ENCODE assay signal across 8 mouse cellular contexts in the genomic region with DNA sequence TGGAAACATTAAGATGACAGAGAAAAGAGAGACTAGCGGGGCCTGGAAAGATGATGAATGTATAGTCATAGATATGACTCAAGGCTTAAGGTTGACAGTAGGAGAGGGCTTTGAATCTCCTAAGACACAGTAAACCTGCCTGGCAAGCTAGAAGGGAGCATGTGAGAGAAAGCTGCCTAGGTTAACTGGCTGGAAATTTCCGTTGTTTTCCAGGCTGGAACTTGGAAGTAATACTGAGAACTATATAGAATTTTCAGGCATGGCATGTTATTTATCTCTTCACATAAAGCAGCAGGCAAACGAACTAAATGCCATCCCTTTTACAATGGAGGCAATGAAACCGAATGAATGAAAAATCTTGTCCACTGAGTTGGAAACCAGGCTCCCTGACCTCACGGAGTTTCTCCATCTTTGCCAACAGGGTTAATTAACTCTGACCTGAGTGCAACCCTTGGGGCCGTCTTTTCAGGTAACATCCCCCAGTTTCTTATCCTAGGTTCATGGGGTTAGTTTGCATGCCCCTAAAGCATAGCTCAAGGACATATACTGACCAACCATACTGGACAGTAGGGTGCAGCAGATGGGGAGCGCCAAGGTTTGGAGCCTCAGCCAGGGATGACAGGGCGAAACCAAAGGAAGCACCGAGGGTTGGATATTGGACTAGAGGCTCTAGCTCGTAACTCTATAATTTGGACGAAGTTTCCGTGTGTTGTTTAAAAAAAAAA. TPM values are rescaled to one million over a fixed set of nuclear protein-coding genes. Genes with fewer than 3 reads are reported as not detected.
DNase-seq lines count a peak whose midpoint lies in the region; ATAC-seq lines count a peak whose summit lies in the region.

No protein-coding gene starts in this region.

- H3K4me1 ChIP-seq in lung, embryonic 16.5 days (replicated peaks; ENCODE audit: control insufficient read depth, insufficient read depth, low read length), result peaks cover 32% of the 10 kb centered on the region
- H3K4me1 ChIP-seq in forebrain, embryonic 10.5 days, result peaks cover 38% of the 10 kb centered on the region
- H3K4me1 ChIP-seq in limb, embryonic 10.5 days, result peaks cover 28% of the 10 kb centered on the region
- H3K4me1 ChIP-seq in neural tube, embryonic 15.5 days, result peaks cover 40% of the 10 kb centered on the region

- no peaks in the 10 kb centered on the region for H3K27me3 ChIP-seq in lung, embryonic 16.5 days (ENCODE audit: control insufficient read depth, insufficient read depth, low read depth, low read length)
- no peaks in the 10 kb centered on the region for H3K27me3 ChIP-seq in forebrain, embryonic 10.5 days (ENCODE audit: poor library complexity, severe bottlenecking)
- H3K27me3 ChIP-seq in limb, embryonic 10.5 days (ENCODE audit: low read depth, poor library complexity, severe bottlenecking), result no peaks in the 10 kb centered on the region
- no peaks in the 10 kb centered on the region for H3K27me3 ChIP-seq in neural tube, embryonic 15.5 days (replicated peaks)

- 0 out of 2 replicates have a peak overlapping the region, but pooled peaks have one; percentile 17 for H3K9ac ChIP-seq in lung, embryonic 16.5 days (ENCODE audit: low read length)
- no peak overlapping the region for H3K9ac ChIP-seq in neural tube, embryonic 15.5 days (replicated peaks)

- no peaks in the 10 kb centered on the region for H3K9me3 ChIP-seq in lung, embryonic 16.5 days (ENCODE audit: control insufficient read depth, low read length)
- no peaks in the 10 kb centered on the region for H3K9me3 ChIP-seq in forebrain, embryonic 10.5 days
- no peaks in the 10 kb centered on the region for H3K9me3 ChIP-seq in limb, embryonic 10.5 days (replicated peaks)
- H3K9me3 ChIP-seq in neural tube, embryonic 15.5 days (replicated peaks), result no peaks in the 10 kb centered on the region

- H3K4me2 ChIP-seq in lung, embryonic 16.5 days (ENCODE audit: low read depth, low read length), result peak overlapping the region; percentile 89
- H3K4me2 ChIP-seq in neural tube, embryonic 15.5 days, result peak overlapping the region; percentile 77

- peak overlapping the region; percentile 99 for H3K27ac ChIP-seq in lung, embryonic 16.5 days (ENCODE audit: low read length)
- no peak overlapping the region for H3K27ac ChIP-seq in forebrain, embryonic 10.5 days
- H3K27ac ChIP-seq in limb, embryonic 10.5 days, result 0 out of 2 replicates have a peak overlapping the region, but pooled peaks have one; percentile 27
- H3K27ac ChIP-seq in neural tube, embryonic 15.5 days (replicated peaks), result 0 out of 2 replicates have a peak overlapping the region, but pooled peaks have one; percentile 88

- 39% methylated on average over 12 of the region's 12 CpGs for whole genome bisulfite sequencing in lung, embryonic 16.5 days
- WGBS in forebrain, embryonic 10.5 days, result 32% methylated on average over 12 of the region's 12 CpGs
- WGBS in limb, embryonic 10.5 days, result 41% methylated on average over 12 of the region's 12 CpGs
- WGBS in neural tube, embryonic 15.5 days, result 39% methylated on average over 12 of the region's 12 CpGs

- H3K36me3 ChIP-seq in lung, embryonic 16.5 days (ENCODE audit: control insufficient read depth, insufficient read depth, low read length), result 0 out of 2 replicates have a peak, but pooled peaks cover 3% of the 10 kb centered on the region
- peaks cover 22% of the 10 kb centered on the region for H3K36me3 ChIP-seq in forebrain, embryonic 10.5 days (replicated peaks)
- peaks cover 23% of the 10 kb centered on the region for H3K36me3 ChIP-seq in limb, embryonic 10.5 days
- peaks cover 10% of the 10 kb centered on the region; the same call in 1 of the 2 replicates for H3K36me3 ChIP-seq in neural tube, embryonic 15.5 days

- no peak for ATAC-seq in lung, embryonic 16.5 days (ENCODE audit: low read depth)
- ATAC-seq in neural tube, embryonic 15.5 days (ENCODE audit: low FRiP score), result no peak

- no peak for DNase-seq in lung, adult 18-20 months
- DNase-seq in forebrain, embryonic 10.5 days (ENCODE audit: extremely low spot score, low spot score), result no peak
- no peak for DNase-seq in limb, embryonic 10.5 days (ENCODE audit: low spot score)
- no peak for DNase-seq in testis, postnatal 10 days (ENCODE audit: low spot score)
- DNase-seq in urinary bladder, adult 2 months (ENCODE audit: low spot score), result no peak
- no peak for DNase-seq in thymus, postnatal 4 days

- H3K4me3 ChIP-seq in lung, embryonic 16.5 days (ENCODE audit: low read length), result peak overlapping the region; percentile 63
- H3K4me3 ChIP-seq in forebrain, embryonic 10.5 days, result peak overlapping the region; percentile 88
- peak overlapping the region; percentile 90; the same call in 1 of the 2 replicates for H3K4me3 ChIP-seq in limb, embryonic 10.5 days
- peak overlapping the region; percentile 61; the same call in 1 of the 2 replicates for H3K4me3 ChIP-seq in neural tube, embryonic 15.5 days (replicated peaks)

RNA-seq across cellular contexts. Expression of a gene that starts 1.0 kb away (rescaled TPM):
- 188 and 203 TPM in 2 replicates for polyA plus RNA-seq in lung, embryonic 16.5 days (2015; fragmentation: Nextera tagmentation; extraction: Ambion mirVana)
- polyA plus RNA-seq in forebrain, embryonic 10.5 days (2016; fragmentation: Nextera tagmentation; extraction: Ambion mirVana), result 79.3 and 80.8 TPM in 2 replicates
- 115 and 126 TPM in 2 replicates for polyA plus RNA-seq in limb, embryonic 10.5 days (2016; fragmentation: Nextera tagmentation; extraction: Ambion mirVana)
- polyA plus RNA-seq in neural tube, embryonic 15.5 days (2015; fragmentation: Nextera tagmentation; extraction: Ambion mirVana), result 60.0 and 72.5 TPM in 2 replicates
- 124 and 140 TPM in 2 replicates for polyA plus RNA-seq in urinary bladder, adult 2 months (2012; rRNA removed)

RNA-seq across cellular contexts. Expression of a gene that starts 24.0 kb away (rescaled TPM):
- polyA plus RNA-seq in lung, embryonic 16.5 days (2015; fragmentation: Nextera tagmentation; extraction: Ambion mirVana), result 0.10 and 0.16 TPM in 2 replicates
- polyA plus RNA-seq in forebrain, embryonic 10.5 days (2016; fragmentation: Nextera tagmentation; extraction: Ambion mirVana), result 1.5 and 1.6 TPM in 2 replicates
- 0.44 and 0.65 TPM in 2 replicates for polyA plus RNA-seq in limb, embryonic 10.5 days (2016; fragmentation: Nextera tagmentation; extraction: Ambion mirVana)
- polyA plus RNA-seq in neural tube, embryonic 15.5 days (2015; fragmentation: Nextera tagmentation; extraction: Ambion mirVana), result 6.9 and 8.2 TPM in 2 replicates
- polyA plus RNA-seq in urinary bladder, adult 2 months (2012; rRNA removed), result 0.63 and 0.92 TPM in 2 replicates

RNA-seq across cellular contexts. Expression of a gene that starts 24.6 kb away (rescaled TPM):
- 18.5 and 18.8 TPM in 2 replicates for polyA plus RNA-seq in lung, embryonic 16.5 days (2015; fragmentation: Nextera tagmentation; extraction: Ambion mirVana)
- polyA plus RNA-seq in forebrain, embryonic 10.5 days (2016; fragmentation: Nextera tagmentation; extraction: Ambion mirVana), result 1.8 and 2.0 TPM in 2 replicates
- polyA plus RNA-seq in limb, embryonic 10.5 days (2016; fragmentation: Nextera tagmentation; extraction: Ambion mirVana), result 7.2 and 7.7 TPM in 2 replicates
- polyA plus RNA-seq in neural tube, embryonic 15.5 days (2015; fragmentation: Nextera tagmentation; extraction: Ambion mirVana), result 0.24 and 1.9 TPM in 2 replicates
- polyA plus RNA-seq in urinary bladder, adult 2 months (2012; rRNA removed), result 27.6 and 33.6 TPM in 2 replicates

RNA-seq across cellular contexts. Expression of a gene that starts 51.6 kb away (rescaled TPM):
- polyA plus RNA-seq in lung, embryonic 16.5 days (2015; fragmentation: Nextera tagmentation; extraction: Ambion mirVana), result not detected in 2 replicates
- polyA plus RNA-seq in forebrain, embryonic 10.5 days (2016; fragmentation: Nextera tagmentation; extraction: Ambion mirVana), result not detected in 2 replicates
- not detected in 2 replicates for polyA plus RNA-seq in limb, embryonic 10.5 days (2016; fragmentation: Nextera tagmentation; extraction: Ambion mirVana)
- polyA plus RNA-seq in neural tube, embryonic 15.5 days (2015; fragmentation: Nextera tagmentation; extraction: Ambion mirVana), result not detected in 2 replicates
- 0.47 and 0.49 TPM in 2 replicates for polyA plus RNA-seq in urinary bladder, adult 2 months (2012; rRNA removed)

RNA-seq across cellular contexts. Expression of a gene that starts 56.8 kb away (rescaled TPM):
- not detected in 2 replicates for polyA plus RNA-seq in lung, embryonic 16.5 days (2015; fragmentation: Nextera tagmentation; extraction: Ambion mirVana)
- polyA plus RNA-seq in forebrain, embryonic 10.5 days (2016; fragmentation: Nextera tagmentation; extraction: Ambion mirVana), result not detected in 2 replicates
- polyA plus RNA-seq in limb, embryonic 10.5 days (2016; fragmentation: Nextera tagmentation; extraction: Ambion mirVana), result not detected in 2 replicates
- not detected in 2 replicates for polyA plus RNA-seq in neural tube, embryonic 15.5 days (2015; fragmentation: Nextera tagmentation; extraction: Ambion mirVana)
- 0.30 and 0.37 TPM in 2 replicates for polyA plus RNA-seq in urinary bladder, adult 2 months (2012; rRNA removed)
